Mouse (Mus musculus): ENCODE measurements around the gene Ttc36.

DNA sequence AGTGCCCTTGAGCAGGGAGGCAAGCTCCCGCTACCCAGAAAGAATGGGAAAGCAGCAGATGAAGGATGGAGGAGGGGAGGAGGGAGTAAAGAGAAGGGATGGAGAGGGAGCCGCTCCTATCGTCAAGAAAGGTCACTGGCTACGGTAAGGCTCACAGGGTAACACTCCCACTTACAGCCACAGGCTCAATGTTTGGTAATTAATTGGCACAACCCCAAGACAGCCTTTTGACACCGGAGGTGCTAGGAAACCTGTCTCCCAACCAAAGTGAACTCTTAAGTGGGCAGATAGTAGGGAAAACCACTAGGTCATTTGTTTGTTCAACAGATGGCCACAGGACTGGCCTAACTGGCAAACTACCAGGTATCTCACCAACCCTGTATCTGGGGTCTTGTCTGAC is 4.3 kb upstream of the Ttc36 start:
- TF ChIP-seq CTCF (IDR thresholded peaks at IDR 0.05; ENCODE audit: low read depth, low read length) = no peak
- no peak for TF ChIP-seq POLR2A (IDR thresholded peaks at IDR 0.05; ENCODE audit: extremely low read depth, insufficient read depth, low read length)

All from liver, adult 2 months (tissue).